Mouse (Mus musculus) liver, embryonic 11.5 days (tissue): ENCODE data around the gene Pcsk6. TPM values are rescaled to one million over a fixed set of nuclear protein-coding genes. Genes with fewer than 3 reads are reported as not detected.

Source experiments
- ATAC-seq: fragments of 200-750 bp; cut with Nextera tagmentation; replicated peaks from 2 replicates; pipeline ENCODE4 v1.8.0; 2017; ENCODE audit warnings: moderate number of reproducible peaks, mild to moderate bottlenecking, moderate TSS enrichment, moderate library complexity; ENCODE audit not compliant: low FRiP score
- DNase-seq: peaks from one replicate; pipeline ENCODE4 v3.0.0-alpha.2; 2017; ENCODE audit warnings: low spot score
- H3K27ac ChIP-seq: fragments of 300-500 bp; sonication (generic); 2 replicates; pipeline ENCODE4 v1.5.1; 2014; ENCODE audit warnings: mild to moderate bottlenecking, low read depth, low read length, control low read depth
- H3K27me3 ChIP-seq: fragments of 300-500 bp; sonication (generic); replicated peaks from 2 replicates; pipeline ENCODE4 v1.6.1; 2014; ENCODE audit warnings: low read length, mixed read lengths; ENCODE audit not compliant: control insufficient read depth, insufficient read depth
- H3K36me3 ChIP-seq: fragments of 300-500 bp; sonication (generic); 2 replicates; pipeline ENCODE4 v1.6.1; 2014; ENCODE audit warnings: mild to moderate bottlenecking, low read length, moderate library complexity, mixed read lengths; ENCODE audit not compliant: control insufficient read depth, insufficient read depth
- H3K4me1 ChIP-seq: fragments of 300-500 bp; sonication (generic); replicated peaks from 2 replicates; pipeline ENCODE4 v1.6.1; 2014; ENCODE audit warnings: low read length, mixed read lengths; ENCODE audit not compliant: control insufficient read depth, insufficient read depth
- H3K4me2 ChIP-seq: fragments of 300-500 bp; sonication (generic); 2 replicates; pipeline ENCODE4 v1.6.1; 2014; ENCODE audit warnings: mild to moderate bottlenecking, control low read depth, moderate library complexity
- H3K4me3 ChIP-seq: fragments of 300-500 bp; sonication (generic); 2 replicates; pipeline ENCODE4 v1.5.1; 2014; ENCODE audit warnings: low read depth, low read length, control low read depth
- H3K9ac ChIP-seq: fragments of 300-500 bp; sonication (generic); 2 replicates; pipeline ENCODE4 v1.6.1; 2014; ENCODE audit warnings: low read depth, low read length, control low read depth
- H3K9me3 ChIP-seq: fragments of 300-500 bp; sonication (generic); 2 replicates; pipeline ENCODE4 v1.6.1; 2016; ENCODE audit warnings: low read length, inconsistent platforms, mixed read lengths; ENCODE audit not compliant: control insufficient read depth
- WGBS: fragments of 180-500 bp; shearing (Covaris S2); extraction: QIAGEN DNeasy Blood & Tissue Kit; methylation state at CpG from one replicate; pipeline ENCODE4 v1.1.7; 2014; 5-methylcytosine and 5-hydroxymethylcytosine counted together
- polyA plus RNA-seq: library from polyadenylated mRNA; unstranded; fragments of >200 nt; fragmentation: Nextera tagmentation; extraction: Ambion mirVana; gene quantifications from 2 replicates; pipeline ENCODE4 v1.2.1, GENCODE M21; 2014

Pcsk6 gene
- polyA plus RNA-seq, 1 experiment from 2014 or later = 1.3 TPM

DNA sequence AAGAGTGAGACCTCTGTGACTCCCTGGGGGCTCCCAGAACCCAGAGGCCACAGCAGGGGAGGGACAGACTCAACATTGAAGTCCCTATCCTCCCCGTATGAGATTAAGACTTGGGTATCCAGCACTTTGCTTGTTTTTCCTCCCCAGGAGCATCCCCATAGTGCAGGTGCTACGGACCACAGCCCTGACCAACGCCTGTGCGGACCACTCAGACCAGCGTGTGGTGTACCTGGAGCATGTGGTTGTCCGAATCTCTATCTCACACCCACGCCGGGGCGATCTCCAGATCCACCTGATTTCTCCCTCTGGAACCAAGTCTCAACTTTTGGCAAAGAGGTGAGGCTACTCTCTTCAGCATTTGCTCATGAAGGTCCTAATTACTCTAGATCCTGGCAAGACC lies 118.5 kb downstream of the Pcsk6 start:
- ATAC-seq = no peak
- 89% methylated on average over 9 of the region's 9 CpGs for WGBS

DNA sequence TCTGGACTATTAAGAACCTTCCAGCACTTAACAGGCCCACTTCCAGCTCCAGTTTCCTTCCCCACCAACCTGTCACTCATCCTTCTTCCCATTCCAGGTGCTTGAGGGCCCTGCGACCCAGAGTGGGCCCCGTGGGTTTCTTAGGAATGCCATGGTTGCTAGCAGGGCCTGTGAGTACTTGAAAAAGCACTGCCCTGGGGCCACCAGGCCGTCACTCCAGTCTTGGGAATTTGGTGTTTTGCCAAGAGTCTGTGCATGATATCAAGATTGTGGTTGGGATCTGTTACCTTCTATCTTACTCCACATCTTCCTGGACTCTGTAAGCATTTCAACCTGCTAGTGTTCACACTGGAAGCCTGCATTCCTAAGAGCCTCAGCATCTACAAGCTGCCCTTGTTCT lies 120.5 kb downstream of the Pcsk6 start:
- H3K36me3 ChIP-seq = no peaks in the 10 kb centered on the region
- no peaks in the 10 kb centered on the region for H3K9me3 ChIP-seq
- ATAC-seq = no peak
- H3K4me1 ChIP-seq = no peaks in the 10 kb centered on the region
- DNase-seq = no peak
- no peak overlapping the region for H3K4me2 ChIP-seq
- WGBS = 73% methylated on average over 3 of the region's 3 CpGs
- H3K4me3 ChIP-seq = no peak overlapping the region
- H3K9ac ChIP-seq = no peak overlapping the region
- no peak overlapping the region for H3K27ac ChIP-seq
- H3K27me3 ChIP-seq = no peaks in the 10 kb centered on the region

More for the DNA sequence above, 118.5 kb downstream of the Pcsk6 start:
- Histone ChIP-seq H3K27ac (no peak overlapping the region), H3K4me3 (no peak overlapping the region), H3K36me3 (no peaks in the 10 kb centered on the region), H3K4me1 (no peaks in the 10 kb centered on the region), H3K9me3 (no peaks in the 10 kb centered on the region), H3K27me3 (no peaks in the 10 kb centered on the region), H3K9ac (no peak overlapping the region), H3K4me2 (no peak overlapping the region)
- DNase-seq = no peak

DNA sequence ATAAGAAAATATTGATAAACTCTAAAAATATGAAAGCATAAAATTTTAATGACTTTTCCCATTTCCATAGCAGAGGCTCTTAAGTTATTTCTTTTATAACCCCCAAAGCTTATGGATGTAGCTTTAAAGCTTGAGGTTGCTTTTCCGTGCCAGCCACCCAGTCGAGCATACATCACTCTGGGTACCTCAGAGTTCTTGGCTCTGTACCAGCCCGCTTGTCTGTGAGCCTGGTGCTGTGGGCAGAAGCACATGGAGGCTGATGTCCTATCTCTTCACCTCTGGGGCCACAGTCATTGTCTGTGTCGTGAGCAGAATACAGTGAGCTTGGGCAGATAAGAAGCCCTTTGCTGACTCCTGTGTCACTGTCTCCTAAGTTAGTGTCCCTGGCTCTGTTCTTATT lies 126.7 kb downstream of the Pcsk6 start:
- WGBS = 73% methylated on average over 4 of the region's 4 CpGs
- H3K4me1 ChIP-seq = no peaks in the 10 kb centered on the region
- no peak overlapping the region for H3K4me2 ChIP-seq
- no peaks in the 10 kb centered on the region for H3K36me3 ChIP-seq
- no peaks in the 10 kb centered on the region for H3K9me3 ChIP-seq
- no peaks in the 10 kb centered on the region for H3K27me3 ChIP-seq
- DNase-seq (no peak), ATAC-seq (no peak)
- no peak overlapping the region for H3K9ac ChIP-seq
- H3K27ac ChIP-seq = no peak overlapping the region
- no peak overlapping the region for H3K4me3 ChIP-seq

DNA sequence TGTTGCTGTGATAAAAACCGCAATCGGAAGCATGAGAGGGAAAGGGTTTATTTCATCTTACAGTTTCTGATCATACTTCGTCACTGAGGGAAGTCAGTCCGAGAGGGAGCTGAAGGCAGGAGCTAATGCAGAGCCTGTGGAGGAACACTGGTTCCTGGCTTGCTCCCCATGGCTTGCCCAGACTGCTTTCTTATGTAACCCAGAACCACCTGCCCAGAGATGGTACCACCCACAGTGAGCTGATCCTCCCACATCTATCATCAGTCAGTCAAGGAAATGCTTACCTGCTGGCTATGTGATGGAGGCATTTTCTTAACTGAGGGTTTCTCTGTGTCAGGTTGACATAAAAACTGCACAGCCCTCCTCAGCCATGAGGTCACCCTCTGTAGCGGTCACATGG lies 127.2 kb downstream of the Pcsk6 start:
- Histone ChIP-seq H3K27me3 (no peaks in the 10 kb centered on the region), H3K36me3 (no peaks in the 10 kb centered on the region), H3K4me2 (no peak overlapping the region), H3K4me3 (no peak overlapping the region), H3K27ac (no peak overlapping the region), H3K4me1 (no peaks in the 10 kb centered on the region), H3K9ac (no peak overlapping the region), H3K9me3 (no peaks in the 10 kb centered on the region)
- ATAC-seq (no peak), DNase-seq (no peak)
- 77% methylated on average over 5 of the region's 5 CpGs for WGBS

DNA sequence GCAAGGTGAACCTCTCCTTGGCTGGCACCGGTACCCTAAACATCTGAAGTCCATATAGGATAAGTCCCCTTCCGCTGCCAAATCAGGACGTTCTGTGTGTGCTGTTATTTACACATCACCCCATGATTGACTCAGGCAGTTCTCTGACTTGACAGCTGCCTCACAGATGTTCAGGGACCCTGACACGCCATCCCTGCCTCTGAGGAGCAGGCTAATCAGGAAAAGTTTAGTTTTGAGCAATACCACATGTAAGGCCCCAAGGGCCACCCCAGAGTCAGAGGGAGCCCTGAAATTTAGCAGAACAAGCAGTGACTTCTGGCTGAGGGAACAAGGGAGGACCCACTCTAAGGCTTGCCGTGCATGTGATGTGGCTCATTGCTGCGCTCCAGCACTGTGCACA lies 130.8 kb downstream of the Pcsk6 start:
- H3K9ac ChIP-seq = no peak overlapping the region
- no peak overlapping the region for H3K4me3 ChIP-seq
- no peak overlapping the region for H3K27ac ChIP-seq
- H3K4me1 ChIP-seq = no peaks in the 10 kb centered on the region
- no peaks in the 10 kb centered on the region for H3K36me3 ChIP-seq
- WGBS = 84% methylated on average over 6 of the region's 6 CpGs
- ATAC-seq (no peak), DNase-seq (no peak)
- no peaks in the 10 kb centered on the region for H3K27me3 ChIP-seq
- no peaks in the 10 kb centered on the region for H3K9me3 ChIP-seq
- no peak overlapping the region for H3K4me2 ChIP-seq

DNA sequence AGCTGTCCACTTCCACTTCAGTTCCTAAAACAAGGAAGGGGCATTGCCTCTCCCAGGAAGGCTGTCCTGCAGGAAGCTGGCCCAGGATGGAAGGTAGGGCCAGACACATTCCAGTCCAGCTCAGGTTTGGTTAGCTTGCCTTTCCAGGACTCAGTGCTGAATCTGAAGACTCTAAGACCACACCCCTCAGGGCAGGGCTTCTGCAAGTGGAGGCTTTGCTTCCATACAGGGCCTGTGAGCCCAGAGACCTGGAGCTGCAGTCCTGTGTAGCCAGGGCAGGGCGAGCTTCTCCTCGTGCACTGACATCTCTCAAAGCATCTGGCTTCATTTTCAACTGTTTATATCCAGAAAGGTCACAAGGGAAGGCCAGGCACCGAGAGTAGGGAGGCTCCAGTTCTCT lies 131.9 kb downstream of the Pcsk6 start:
- Histone ChIP-seq H3K9ac (no peak overlapping the region), H3K36me3 (no peaks in the 10 kb centered on the region), H3K4me2 (no peak overlapping the region), H3K4me1 (no peaks in the 10 kb centered on the region), H3K27ac (no peak overlapping the region), H3K27me3 (no peaks in the 10 kb centered on the region), H3K4me3 (no peak overlapping the region), H3K9me3 (no peaks in the 10 kb centered on the region; the same call in 1 of the 2 replicates)
- ATAC-seq (no peak), DNase-seq (no peak)
- 54% methylated on average over 3 of the region's 3 CpGs for WGBS

DNA sequence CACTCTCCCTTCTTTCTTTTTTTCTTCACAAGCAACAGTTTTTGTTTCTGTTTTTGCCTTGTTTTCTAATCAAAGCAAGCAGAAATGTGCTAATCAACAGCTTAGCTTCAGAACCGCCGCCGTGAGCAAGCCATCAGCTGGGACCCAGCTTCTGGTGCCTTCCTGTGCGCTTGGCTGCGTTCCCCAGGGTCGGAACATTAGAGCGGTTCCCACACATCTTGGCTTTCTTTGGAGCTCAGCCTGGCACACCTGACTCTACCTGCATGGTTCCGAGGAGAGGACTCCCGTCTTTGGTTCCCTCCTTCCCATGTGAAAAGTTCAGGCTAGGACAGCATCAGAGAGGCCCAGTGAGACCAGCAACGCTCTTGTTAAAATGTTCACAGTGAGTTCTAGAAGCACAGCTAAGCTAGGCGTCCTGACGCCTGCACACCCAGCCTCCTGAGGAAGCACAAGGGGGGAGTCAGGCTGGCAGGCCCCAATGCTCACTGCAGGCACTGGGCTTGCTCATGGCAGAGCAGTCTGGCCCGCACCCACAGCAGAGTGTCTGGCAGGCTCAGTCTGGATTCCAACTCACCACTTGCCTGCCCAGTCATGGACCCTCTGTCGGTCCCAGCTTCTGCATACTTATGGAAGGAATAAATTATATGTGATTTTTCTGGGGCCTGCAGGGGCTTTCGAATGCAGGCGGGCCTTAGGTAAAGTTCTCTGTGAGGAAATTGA lies 139.7 kb downstream of the Pcsk6 start:
- DNase-seq = no peak
- no peaks in the 10 kb centered on the region for H3K4me1 ChIP-seq
- 87% methylated on average over 16 of the region's 16 CpGs for whole genome bisulfite sequencing
- H3K36me3 ChIP-seq = no peaks in the 10 kb centered on the region
- ATAC-seq = no peak
- H3K4me3 ChIP-seq = no peak overlapping the region
- no peak overlapping the region for H3K27ac ChIP-seq
- H3K9ac ChIP-seq = no peak overlapping the region
- no peak overlapping the region for H3K4me2 ChIP-seq
- H3K9me3 ChIP-seq = no peaks in the 10 kb centered on the region; the same call in 1 of the 2 replicates
- H3K27me3 ChIP-seq = no peaks in the 10 kb centered on the region

DNA sequence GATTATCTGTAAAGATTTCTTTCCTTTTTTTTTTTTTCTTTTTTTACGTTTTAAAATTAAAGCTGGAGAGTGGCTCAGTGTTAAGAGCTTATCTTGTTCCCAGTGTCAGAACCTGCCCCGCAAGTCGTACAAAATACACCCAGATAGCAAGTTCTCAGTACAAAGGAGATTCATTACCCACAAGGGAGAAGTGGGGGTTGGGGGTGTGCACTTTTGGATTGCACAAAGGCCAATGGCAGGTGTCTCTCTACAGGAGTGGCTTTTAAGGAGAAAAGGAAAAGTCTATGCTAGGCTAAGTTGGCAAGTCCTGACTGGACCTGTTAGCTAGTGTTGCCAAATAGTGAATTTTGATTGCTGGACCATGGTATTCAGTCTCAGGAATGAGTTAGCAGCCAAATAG lies 140.3 kb downstream of the Pcsk6 start:
- ATAC-seq = no peak
- 60% methylated on average over 3 of the region's 3 CpGs for WGBS
- Histone ChIP-seq H3K27ac (no peak overlapping the region), H3K4me1 (no peaks in the 10 kb centered on the region), H3K4me2 (no peak overlapping the region), H3K27me3 (no peaks in the 10 kb centered on the region), H3K9me3 (no peaks in the 10 kb centered on the region; the same call in 1 of the 2 replicates), H3K9ac (no peak overlapping the region), H3K36me3 (no peaks in the 10 kb centered on the region), H3K4me3 (no peak overlapping the region)
- no peak for DNase-seq

DNA sequence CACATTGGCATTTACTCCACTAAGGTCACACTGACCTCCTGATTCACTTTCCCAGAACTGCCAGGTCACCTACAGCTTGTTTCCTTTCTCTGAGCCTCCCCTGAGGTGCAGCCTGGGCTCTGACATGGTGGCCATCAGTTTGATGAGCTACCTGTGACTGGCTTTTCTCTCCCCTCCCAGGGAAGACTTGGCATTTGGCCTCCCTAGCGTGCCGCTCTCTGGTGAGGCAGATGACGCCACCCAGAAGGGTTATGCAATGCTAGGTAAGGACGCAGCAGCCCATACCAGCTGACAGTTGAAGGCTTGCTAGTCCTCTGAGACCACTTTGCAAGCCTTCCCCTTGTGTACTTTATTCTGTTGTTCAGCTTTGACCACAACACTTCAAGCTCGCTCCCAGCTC lies 141.9 kb downstream of the Pcsk6 start:
- no peaks in the 10 kb centered on the region for H3K27me3 ChIP-seq
- H3K36me3 ChIP-seq = no peaks in the 10 kb centered on the region
- no peak overlapping the region for H3K4me3 ChIP-seq
- no peaks in the 10 kb centered on the region for H3K4me1 ChIP-seq
- DNase-seq (no peak), ATAC-seq (no peak)
- 75% methylated on average over 5 of the region's 5 CpGs for whole genome bisulfite sequencing
- no peak overlapping the region for H3K9ac ChIP-seq
- no peaks in the 10 kb centered on the region for H3K9me3 ChIP-seq
- H3K27ac ChIP-seq = no peak overlapping the region
- no peak overlapping the region for H3K4me2 ChIP-seq
